Mouse (Mus musculus) myocyte (in vitro differentiated cells): Measurements from ENCODE around the gene Auts2.

Experiments used
- MAX ChIP-seq: IDR thresholded peaks from one replicate; pipeline ENCODE4 v1.6.1; 2011; ENCODE audit warnings: low read depth, mild to moderate bottlenecking, control low read depth
- POLR2A ChIP-seq: IDR thresholded peaks from one replicate; pipeline ENCODE4 v1.6.1; 2011; ENCODE audit warnings: low read depth, mild to moderate bottlenecking, control low read depth, moderate library complexity; ENCODE audit not compliant: insufficient read length
- TCF12 ChIP-seq: IDR thresholded peaks from one replicate; pipeline ENCODE4 v1.6.1; 2011; ENCODE audit warnings: mild to moderate bottlenecking, control low read depth; ENCODE audit not compliant: poor library complexity, insufficient read depth, severe bottlenecking
- TCF3 ChIP-seq: IDR thresholded peaks from one replicate; pipeline ENCODE4 v1.6.1; 2011; ENCODE audit warnings: low read depth, control low read depth; ENCODE audit not compliant: insufficient read length
- USF1 ChIP-seq: IDR thresholded peaks from one replicate; pipeline ENCODE4 v1.6.1; 2011; ENCODE audit warnings: low read depth, mild to moderate bottlenecking, control low read depth, moderate library complexity

DNA sequence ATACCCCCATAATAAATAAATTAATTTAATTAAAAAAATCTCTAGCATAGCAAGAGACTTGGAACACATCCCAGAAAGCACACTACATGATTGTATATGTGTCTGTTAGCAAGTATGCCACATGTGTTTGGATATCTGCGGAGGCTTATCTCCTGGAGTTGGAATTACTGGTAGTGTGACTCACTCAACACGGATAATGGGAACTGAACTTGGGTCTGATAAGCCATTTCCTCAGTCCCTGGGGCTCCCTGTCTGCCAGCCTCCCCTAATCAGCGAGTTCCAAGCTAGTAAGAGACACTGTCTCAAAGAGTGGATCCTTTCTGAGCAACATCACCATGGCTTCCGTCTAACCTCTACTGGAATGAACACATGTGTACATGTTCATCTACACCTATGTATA, 1056.6 kb downstream of the Auts2 start:
- TF ChIP-seq POLR2A (no peak), TCF3 (no peak), USF1 (no peak), MAX (no peak), TCF12 (no peak)
